Mouse (Mus musculus) lung, embryonic 16.5 days (tissue): Measurements from ENCODE around the gene Lrrc10b. TPM values are rescaled to one million over a fixed set of nuclear protein-coding genes. Genes with fewer than 3 reads are reported as not detected.

ENCODE experiments used
- ATAC-seq: fragments of 200-750 bp; cut with Nextera tagmentation; 2 replicates; pipeline ENCODE4 v1.8.0; 2017; ENCODE audit warnings: low read depth, mild to moderate bottlenecking, moderate library complexity
- H3K27ac ChIP-seq: fragments of 300-500 bp; sonication (generic); 2 replicates; pipeline ENCODE4 v1.5.1; 2014; ENCODE audit warnings: mild to moderate bottlenecking, control low read depth, low read length
- H3K27me3 ChIP-seq: fragments of 300-500 bp; sonication (generic); 2 replicates; pipeline ENCODE4 v1.6.1; 2014; ENCODE audit warnings: low read depth, low read length, mixed read lengths; ENCODE audit not compliant: control insufficient read depth, insufficient read depth
- H3K36me3 ChIP-seq: fragments of 300-500 bp; sonication (generic); 2 replicates; pipeline ENCODE4 v1.6.1; 2014; ENCODE audit warnings: low read length; ENCODE audit not compliant: control insufficient read depth, insufficient read depth
- H3K4me1 ChIP-seq: fragments of 300-500 bp; sonication (generic); replicated peaks from 2 replicates; pipeline ENCODE4 v1.6.1; 2014; ENCODE audit warnings: low read length, mixed read lengths; ENCODE audit not compliant: control insufficient read depth, insufficient read depth
- H3K4me2 ChIP-seq: fragments of 300-500 bp; sonication (generic); 2 replicates; pipeline ENCODE4 v1.6.1; 2014; ENCODE audit warnings: low read depth, low read length, control low read depth
- H3K4me3 ChIP-seq: fragments of 300-500 bp; sonication (generic); 2 replicates; pipeline ENCODE4 v1.5.1; 2014; ENCODE audit warnings: mild to moderate bottlenecking, low read length, control low read depth
- H3K9ac ChIP-seq: fragments of 300-500 bp; sonication (generic); 2 replicates; pipeline ENCODE4 v1.6.1; 2014; ENCODE audit warnings: low read length, control low read depth
- H3K9me3 ChIP-seq: fragments of 300-500 bp; sonication (generic); 2 replicates; pipeline ENCODE4 v1.6.1; 2016; ENCODE audit warnings: low read length; ENCODE audit not compliant: control insufficient read depth
- WGBS: fragments of 180-500 bp; shearing (Covaris S2); extraction: QIAGEN DNeasy Blood & Tissue Kit; methylation state at CpG from one replicate; pipeline ENCODE4 v1.1.7; 2014; 5-methylcytosine and 5-hydroxymethylcytosine counted together
- polyA plus RNA-seq: library from polyadenylated mRNA; unstranded; fragments of >200 nt; fragmentation: Nextera tagmentation; extraction: Ambion mirVana; gene quantifications from 2 replicates; pipeline ENCODE4 v1.2.1, GENCODE M21; 2015

The Lrrc10b gene
- polyA plus RNA-seq, 1 experiment from 2014 or later = 0.73 TPM

- WGBS = 49% methylated on average over 4 of the region's 4 CpGs
- Histone ChIP-seq H3K4me2 (no peak overlapping the region), H3K36me3 (no peaks in the 10 kb centered on the region), H3K4me1 (peaks cover 23% of the 10 kb centered on the region), H3K9me3 (no peaks in the 10 kb centered on the region), H3K9ac (no peak overlapping the region), H3K27me3 (peaks cover 45% of the 10 kb centered on the region), H3K27ac (no peak overlapping the region), H3K4me3 (no peak overlapping the region)
- ATAC-seq = no peak
These were observed 2.4 kb downstream of the Lrrc10b start for GRCm38 (mm10) chr19:10454718-10455436.

GRCm38 (mm10) chr19:10449708-10450107 is 7.6 kb downstream of the Lrrc10b start:
- no peak overlapping the region for H3K27ac ChIP-seq
- peak; percentile 87 for ATAC-seq

GRCm38 (mm10) chr19:10449190-10449589 is 8.1 kb downstream of the Lrrc10b start:
- 43% methylated on average over 6 of the region's 6 CpGs for WGBS
- Histone ChIP-seq H3K27me3 (no peaks in the 10 kb centered on the region), H3K4me1 (no peaks in the 10 kb centered on the region), H3K9me3 (no peaks in the 10 kb centered on the region), H3K4me3 (no peak overlapping the region), H3K4me2 (no peak overlapping the region), H3K36me3 (no peaks in the 10 kb centered on the region), H3K27ac (no peak overlapping the region), H3K9ac (no peak overlapping the region)
- 0 out of 2 replicates have a peak, but pooled peaks have one; percentile 16 for ATAC-seq

More at GRCm38 (mm10) chr19:10449708-10450107, 7.6 kb downstream of the Lrrc10b start:
- 2% methylated on average over 3 of the region's 3 CpGs for WGBS
- peaks cover 1% of the 10 kb centered on the region for H3K27me3 ChIP-seq
- no peak overlapping the region for H3K9ac ChIP-seq
- H3K4me2 ChIP-seq = no peak overlapping the region
- no peaks in the 10 kb centered on the region for H3K36me3 ChIP-seq
- no peak overlapping the region for H3K4me3 ChIP-seq
- H3K9me3 ChIP-seq = no peaks in the 10 kb centered on the region
- no peaks in the 10 kb centered on the region for H3K4me1 ChIP-seq

GRCm38 (mm10) chr19:10448275-10448674 is 9.0 kb downstream of the Lrrc10b start:
- no peak for ATAC-seq
- Histone ChIP-seq H3K4me2 (no peak overlapping the region), H3K27me3 (no peaks in the 10 kb centered on the region), H3K4me3 (no peak overlapping the region), H3K9ac (no peak overlapping the region), H3K27ac (no peak overlapping the region), H3K4me1 (no peaks in the 10 kb centered on the region), H3K36me3 (no peaks in the 10 kb centered on the region), H3K9me3 (no peaks in the 10 kb centered on the region)
- WGBS = 91% methylated on average over 7 of the region's 7 CpGs

GRCm38 (mm10) chr19:10444685-10445369 is 12.4 kb downstream of the Lrrc10b start:
- WGBS = 83% methylated on average over 15 of the region's 15 CpGs
- Histone ChIP-seq H3K9ac (no peak overlapping the region), H3K27me3 (no peaks in the 10 kb centered on the region)

GRCm38 (mm10) chr19:10437521-10437920 is 19.8 kb downstream of the Lrrc10b start:
- H3K9me3 ChIP-seq = no peaks in the 10 kb centered on the region
- H3K27me3 ChIP-seq = no peaks in the 10 kb centered on the region
- WGBS = 65% methylated on average over 1 of the region's 1 CpGs

More at GRCm38 (mm10) chr19:10444685-10445369, 12.4 kb downstream of the Lrrc10b start:
- no peaks in the 10 kb centered on the region for H3K4me1 ChIP-seq
- ATAC-seq = no peak
- H3K27ac ChIP-seq = no peak overlapping the region
- no peaks in the 10 kb centered on the region for H3K36me3 ChIP-seq
- H3K4me3 ChIP-seq = no peak overlapping the region
- no peaks in the 10 kb centered on the region for H3K9me3 ChIP-seq
- H3K4me2 ChIP-seq = no peak overlapping the region

GRCm38 (mm10) chr19:10436726-10437125 is 20.5 kb downstream of the Lrrc10b start:
- H3K4me1 ChIP-seq = peaks cover 13% of the 10 kb centered on the region
- H3K9me3 ChIP-seq = no peaks in the 10 kb centered on the region
- no peaks in the 10 kb centered on the region for H3K27me3 ChIP-seq
- no peak overlapping the region for H3K27ac ChIP-seq
- no peak overlapping the region for H3K4me3 ChIP-seq
- no peak for ATAC-seq
- WGBS = 11% methylated on average over 1 of the region's 1 CpGs
- H3K36me3 ChIP-seq = no peaks in the 10 kb centered on the region
- H3K9ac ChIP-seq = no peak overlapping the region
- no peak overlapping the region for H3K4me2 ChIP-seq

More at GRCm38 (mm10) chr19:10437521-10437920, 19.8 kb downstream of the Lrrc10b start:
- H3K9ac ChIP-seq = no peak overlapping the region
- H3K4me1 ChIP-seq = peaks cover 13% of the 10 kb centered on the region
- ATAC-seq = no peak
- no peak overlapping the region for H3K4me2 ChIP-seq
- no peak overlapping the region for H3K4me3 ChIP-seq
- no peak overlapping the region for H3K27ac ChIP-seq
- no peaks in the 10 kb centered on the region for H3K36me3 ChIP-seq

- H3K4me2 ChIP-seq = no peak overlapping the region
- H3K27ac ChIP-seq = no peak overlapping the region
- H3K9ac ChIP-seq = no peak overlapping the region
- H3K4me1 ChIP-seq = peaks cover 13% of the 10 kb centered on the region
- H3K4me3 ChIP-seq = no peak overlapping the region
- no peaks in the 10 kb centered on the region for H3K36me3 ChIP-seq
- H3K9me3 ChIP-seq = no peaks in the 10 kb centered on the region
- WGBS = 23% methylated on average over 3 of the region's 3 CpGs
- H3K27me3 ChIP-seq = no peaks in the 10 kb centered on the region
- peak; percentile 27; the same call in 1 of the 2 replicates for ATAC-seq
These were observed 21.4 kb downstream of the Lrrc10b start for GRCm38 (mm10) chr19:10435908-10436307.

- Histone ChIP-seq H3K27ac (peak overlapping the region; percentile 70), H3K4me3 (0 out of 2 replicates have a peak overlapping the region, but pooled peaks have one; percentile 5), H3K27me3 (no peaks in the 10 kb centered on the region), H3K36me3 (no peaks in the 10 kb centered on the region), H3K4me1 (peaks cover 21% of the 10 kb centered on the region), H3K4me2 (peak overlapping the region; percentile 18; the same call in 1 of the 2 replicates), H3K9me3 (no peaks in the 10 kb centered on the region), H3K9ac (no peak overlapping the region)
- peak; percentile 90 for ATAC-seq
- 39% methylated on average over 6 of the region's 6 CpGs for WGBS
These were observed 22.3 kb downstream of the Lrrc10b start for GRCm38 (mm10) chr19:10434927-10435326.
